Mouse (Mus musculus): ENCODE results near the gene Slc25a21.
A peak's percentile ranks its signal among the peaks of the same experiment; 100 is the strongest.

Gene Slc25a21

GRCm38 (mm10) chr12:56692536-56692935, 504.7 kb downstream of the Slc25a21 start:
- DNase-seq (ENCODE audit: extremely low read depth, low read depth) = no peak

DNA sequence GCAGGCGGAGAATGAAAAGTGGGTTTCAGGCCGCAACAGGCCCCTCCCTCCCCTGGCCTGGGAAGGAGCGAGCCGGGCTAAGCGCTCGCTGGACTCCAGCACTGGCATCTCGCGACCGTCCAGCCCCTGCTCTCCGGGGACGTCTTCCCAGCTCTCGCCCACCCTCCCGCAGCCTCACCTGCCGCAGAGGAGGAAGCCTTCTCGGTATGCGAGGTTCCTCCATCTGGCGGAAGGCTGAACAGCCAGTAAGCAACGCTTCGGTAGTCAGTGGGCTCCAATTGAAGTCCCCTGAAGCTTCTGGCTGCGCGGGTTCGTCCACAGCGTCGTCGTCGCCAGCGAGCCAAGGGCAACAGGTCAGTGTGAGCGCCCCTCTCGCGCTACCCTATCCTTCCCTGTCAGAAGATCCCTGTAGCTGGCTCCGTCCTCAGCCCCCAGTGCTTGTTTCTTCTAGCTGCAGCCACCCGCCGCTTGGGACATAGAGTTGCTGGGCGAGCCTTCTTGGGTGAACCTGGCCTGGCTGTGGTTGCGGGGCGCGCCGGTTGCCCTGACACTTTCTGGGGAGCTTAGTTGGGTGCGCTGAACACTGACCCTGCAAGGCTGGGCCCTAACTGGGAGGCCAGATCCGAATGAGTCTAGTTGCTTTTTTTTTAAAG, 505.7 kb downstream of the Slc25a21 start, which contains the start of gene Pax9:
Gene Pax9, plus strand, starts transcription at position 341 of the 653 bp plus-strand sequence.
- no peak for DNase-seq (ENCODE audit: extremely low read depth, low read depth)

DNA sequence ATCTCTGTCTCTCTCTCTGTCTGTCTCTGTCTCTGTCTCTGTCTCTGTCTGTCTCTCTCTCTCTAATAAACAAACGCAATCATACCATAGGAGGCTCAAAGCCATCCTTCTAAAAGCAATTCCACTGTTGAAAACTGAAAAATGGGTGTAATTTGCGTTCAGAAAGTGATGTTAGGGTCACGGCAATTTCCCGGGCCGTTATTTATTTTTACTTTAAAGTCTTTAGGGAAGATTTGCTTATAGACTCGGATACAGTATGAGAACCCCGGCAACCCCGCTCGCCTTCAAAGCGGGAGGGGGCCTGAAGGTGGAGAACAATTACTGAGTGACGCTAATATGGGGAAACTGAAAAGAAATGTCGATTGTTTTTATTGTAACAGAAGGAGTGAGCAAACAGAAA, 506.3 kb downstream of the Slc25a21 start:
- DNase-seq (ENCODE audit: extremely low read depth, low read depth) = no peak

- no peak for DNase-seq (ENCODE audit: extremely low read depth, low read depth)
Measured at GRCm38 (mm10) chr12:56690366-56690765, 506.9 kb downstream of the Slc25a21 start.

DNA sequence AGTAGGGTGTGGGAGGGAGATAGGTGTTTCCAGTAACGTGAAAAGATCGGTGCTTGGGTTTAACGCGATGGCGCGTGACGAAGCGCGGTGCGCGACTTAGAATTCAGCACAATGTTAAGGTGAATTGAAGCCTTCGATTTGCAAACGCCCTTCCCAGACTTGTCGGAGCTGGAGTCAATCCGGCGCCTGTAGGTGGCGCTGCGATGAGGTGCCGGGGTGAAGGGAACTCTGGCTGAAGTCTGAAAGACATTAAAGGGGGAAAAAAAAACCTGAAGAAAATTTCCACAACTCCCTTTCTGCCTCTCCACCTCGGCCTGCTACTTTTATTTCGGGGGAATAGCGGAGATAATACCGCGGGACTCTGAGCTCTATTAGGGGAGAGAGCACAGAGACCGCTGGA, 507.5 kb downstream of the Slc25a21 start:
- DNase-seq (ENCODE audit: extremely low read depth, low read depth) = no peak

DNA sequence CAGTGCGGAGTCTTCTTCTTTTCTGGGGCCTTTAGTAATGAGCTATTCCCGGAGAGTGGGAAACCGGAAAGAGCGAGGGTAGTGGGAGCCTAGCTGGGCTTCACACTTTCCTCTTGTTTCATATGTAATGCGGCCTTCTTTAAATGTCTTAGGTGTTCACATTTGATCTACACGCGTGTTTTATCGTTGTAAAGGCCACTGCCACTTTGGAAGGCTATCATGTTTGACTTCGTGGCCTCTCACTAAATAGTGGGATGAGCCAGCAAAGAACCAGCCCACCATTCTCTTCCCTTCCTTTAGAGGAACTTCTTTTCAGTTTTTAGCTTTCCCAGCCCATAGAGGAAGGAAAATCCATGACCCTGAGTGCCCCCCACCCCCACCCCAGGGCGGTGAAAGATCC, 507.9 kb downstream of the Slc25a21 start:
- no peak for DNase-seq (ENCODE audit: extremely low read depth, low read depth)

DNA sequence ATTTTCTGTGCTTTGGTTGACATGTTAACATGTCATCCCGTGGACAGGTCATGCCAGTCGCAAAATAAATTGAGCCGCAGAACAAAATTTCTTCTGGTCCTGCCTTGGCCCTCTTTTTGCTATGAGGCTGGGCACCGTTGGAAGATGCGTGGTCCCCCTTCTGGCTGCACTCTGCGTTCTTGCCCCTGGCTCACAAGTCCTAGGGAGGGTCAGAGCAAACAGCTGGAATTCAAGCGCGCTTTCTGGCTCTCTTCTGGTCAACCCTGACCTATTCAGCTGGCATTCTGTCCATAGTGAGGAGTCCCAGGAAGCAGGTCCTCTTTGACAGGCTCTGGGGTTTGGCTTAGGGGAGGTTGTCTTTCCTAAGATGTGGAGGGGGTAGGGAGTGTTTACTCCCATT, 508.4 kb downstream of the Slc25a21 start:
- DNase-seq (ENCODE audit: extremely low read depth, low read depth) = no peak

DNA sequence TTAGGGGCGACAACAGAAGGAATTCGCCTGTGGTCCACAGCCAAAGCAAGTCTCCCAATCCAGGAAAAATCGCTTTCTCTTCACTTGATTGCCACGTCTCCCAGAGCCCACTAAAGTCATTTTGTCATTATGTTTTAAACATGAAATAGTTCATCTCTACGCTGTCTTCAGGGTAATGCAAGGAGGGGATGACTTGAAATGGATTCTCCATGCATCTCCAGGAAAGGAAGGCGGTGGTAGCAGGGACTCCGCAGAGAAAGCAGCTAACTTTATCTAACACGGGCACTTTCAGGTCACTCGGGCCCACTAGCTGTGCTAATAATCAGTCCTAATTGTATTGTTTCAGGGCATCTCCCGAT, 508.8 kb downstream of the Slc25a21 start:
- DNase-seq (ENCODE audit: extremely low read depth, low read depth) = no peak

- no peak for DNase-seq (ENCODE audit: extremely low read depth, low read depth)
Measured at GRCm38 (mm10) chr12:56687640-56688481, 509.4 kb downstream of the Slc25a21 start.

- DNase-seq (ENCODE audit: extremely low read depth, low read depth) = no peak
Measured at GRCm38 (mm10) chr12:56681096-56681811, 516.0 kb downstream of the Slc25a21 start.

DNA sequence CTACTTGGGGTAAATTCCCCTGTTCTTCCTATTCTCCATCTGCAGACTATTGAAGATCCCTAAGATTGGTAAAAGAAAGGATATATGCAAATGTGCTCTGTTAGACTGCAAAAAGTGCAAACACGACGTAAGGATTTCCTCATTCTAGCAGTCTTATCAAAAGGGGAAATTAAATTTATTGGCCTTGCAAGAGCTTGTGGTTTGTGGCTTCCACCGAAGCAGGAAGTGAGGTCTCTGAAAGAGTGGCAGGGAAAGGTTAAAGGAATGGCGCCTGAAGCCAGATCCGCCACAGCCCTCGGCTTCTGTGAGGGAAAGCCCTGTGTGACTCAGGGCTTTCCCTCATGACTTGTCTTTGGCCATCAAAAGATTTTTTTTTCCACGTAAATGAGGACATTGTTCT, 519.7 kb downstream of the Slc25a21 start:
- peak; percentile 94 for DNase-seq (ENCODE audit: extremely low read depth, low read depth)

GRCm38 (mm10) chr12:56674726-56675125, 522.5 kb downstream of the Slc25a21 start:
- DNase-seq (ENCODE audit: extremely low read depth, low read depth) = no peak

DNA sequence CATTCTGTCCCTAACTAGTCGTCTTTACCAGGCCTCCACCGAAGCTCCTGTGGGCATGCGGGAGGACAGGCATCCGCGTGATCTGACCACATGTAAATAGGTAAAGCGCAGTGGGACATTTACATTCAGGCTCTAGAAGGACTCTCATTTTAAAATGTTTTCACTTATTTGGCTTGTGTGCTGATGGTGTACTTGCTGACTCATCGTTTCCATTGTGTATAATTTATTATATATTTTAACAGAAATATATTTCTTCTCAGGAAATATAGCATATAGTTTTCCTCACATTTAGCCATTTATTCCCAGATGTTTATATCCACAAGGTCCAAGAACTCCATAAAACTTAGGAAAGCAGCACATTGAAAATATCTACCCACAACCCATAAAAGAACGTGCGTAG, 526.5 kb downstream of the Slc25a21 start:
- no peak for DNase-seq (ENCODE audit: extremely low read depth, low read depth)

DNA sequence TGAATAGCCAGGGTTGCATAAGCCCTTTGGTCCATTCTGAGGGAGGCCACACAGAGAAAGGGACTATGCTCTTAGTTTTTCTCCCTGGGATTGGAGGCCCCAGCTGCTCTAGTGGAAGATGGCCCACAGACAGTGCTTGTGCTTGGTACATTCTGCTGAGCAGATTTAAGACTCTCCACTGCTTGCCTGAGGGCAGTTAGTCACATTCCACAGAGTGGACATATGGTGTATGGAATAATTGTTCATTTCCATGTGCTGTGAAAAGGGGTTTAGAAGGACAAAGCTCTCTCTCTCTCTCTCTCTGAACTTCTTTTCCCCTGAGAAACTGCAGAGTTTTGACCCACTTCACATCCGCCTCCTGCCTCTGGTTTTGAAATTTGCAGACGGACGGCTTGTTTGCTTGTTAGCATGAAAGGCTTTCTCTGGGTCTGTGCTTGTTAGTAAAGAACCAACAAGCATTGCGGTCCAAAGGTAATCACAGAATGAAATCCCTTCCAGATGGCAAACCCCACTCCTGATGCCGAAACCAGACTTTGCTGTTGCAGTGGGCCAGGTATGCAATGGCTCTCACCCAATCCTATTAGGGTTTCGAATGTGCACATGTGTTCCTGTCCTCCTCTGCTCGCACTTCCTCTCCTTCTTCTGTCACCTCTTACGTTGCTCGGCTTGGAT, 527.7 kb downstream of the Slc25a21 start:
- no peak for DNase-seq (ENCODE audit: extremely low read depth, low read depth)
